Mouse (Mus musculus): ENCODE results near the gene Asic4. TPM values are rescaled to one million over a fixed set of nuclear protein-coding genes. Genes with fewer than 3 reads are reported as not detected.

The Asic4 gene
- total RNA-seq (2021): not detected

- DNase-seq (ENCODE audit: low spot score): no peak
Observed at GRCm38 (mm10) chr1:75450314-75451005, at the start of gene Asic4. Gene Asic4 (plus strand): TSS chr1:75450436.

DNA sequence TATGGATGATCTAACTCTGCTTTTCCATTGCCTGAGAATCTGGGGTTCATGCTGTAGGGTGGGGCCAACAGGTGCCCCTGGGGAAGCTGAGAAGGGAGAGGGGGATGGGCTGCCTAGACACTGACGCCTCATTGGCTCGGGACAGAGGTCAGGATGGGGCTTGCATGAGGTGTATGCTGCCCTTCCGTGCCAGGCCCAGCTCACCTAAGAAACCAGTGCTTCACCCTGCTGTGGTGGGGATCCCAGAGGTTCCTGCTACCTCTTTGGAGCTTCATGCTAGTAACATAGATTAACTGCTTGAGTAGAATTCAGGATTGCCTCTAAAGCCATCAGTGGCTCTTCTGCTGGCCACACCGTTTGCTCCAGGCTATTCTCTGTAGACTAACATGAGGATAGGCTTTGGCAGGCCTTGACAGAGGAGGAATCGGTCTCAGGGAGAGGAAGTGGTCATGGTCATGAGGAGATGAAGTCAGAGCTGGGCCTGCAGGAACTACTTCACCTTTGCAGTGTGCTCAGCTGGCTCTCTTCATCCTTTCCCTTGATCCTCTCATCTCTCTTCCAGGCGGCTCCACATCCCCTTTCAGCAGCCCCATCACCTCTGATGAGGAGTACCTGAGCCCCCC lies 49.6 kb upstream of the Asic4 start:
- no peak for DNase-seq (ENCODE audit: low spot score)
- intact Hi-C loops (cut with DNase I): no loop called here

More at GRCm38 (mm10) chr1:75450314-75451005, at the start of gene Asic4:
- intact Hi-C loops (cut with DNase I): no loop called here

DNA sequence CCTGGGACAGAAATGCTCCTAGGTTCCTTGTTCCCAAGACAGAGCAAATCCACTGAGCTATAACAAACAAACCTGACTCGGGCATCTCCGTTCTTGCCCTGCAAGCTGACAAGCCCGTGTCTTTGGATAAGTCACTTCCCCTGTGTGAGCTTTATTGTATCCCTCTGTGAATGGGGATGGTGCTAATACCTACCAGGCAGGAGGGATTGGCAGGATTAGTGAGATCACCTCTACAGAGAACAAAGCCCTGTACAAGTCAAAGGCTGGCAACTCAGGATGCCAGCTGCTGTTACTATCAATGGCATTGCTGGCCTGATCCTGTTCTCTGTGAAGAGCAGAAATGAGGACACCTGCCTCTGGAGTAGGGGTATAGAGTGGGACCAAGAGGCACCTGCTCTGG lies 44.7 kb upstream of the Asic4 start:
- intact Hi-C loops (cut with DNase I): loop anchor here (5.0 kb wide), 1 partner anchor 33 kb away; no protein-coding TSS in a partner anchor
- DNase-seq (ENCODE audit: low spot score): no peak

- no peak for DNase-seq (ENCODE audit: low spot score)
- intact Hi-C loops (cut with DNase I): loop anchor here (5.0 kb wide), 1 partner anchor 34 kb away; no protein-coding TSS in a partner anchor
Observed at GRCm38 (mm10) chr1:75406173-75406572, 44.1 kb upstream of the Asic4 start.

GRCm38 (mm10) chr1:75407056-75407455 lies 43.2 kb upstream of the Asic4 start:
- intact Hi-C loops (cut with DNase I): loop anchor here (5.0 kb wide), 1 partner anchor 35 kb away; no protein-coding TSS in a partner anchor
- DNase-seq (ENCODE audit: low spot score): no peak

DNA sequence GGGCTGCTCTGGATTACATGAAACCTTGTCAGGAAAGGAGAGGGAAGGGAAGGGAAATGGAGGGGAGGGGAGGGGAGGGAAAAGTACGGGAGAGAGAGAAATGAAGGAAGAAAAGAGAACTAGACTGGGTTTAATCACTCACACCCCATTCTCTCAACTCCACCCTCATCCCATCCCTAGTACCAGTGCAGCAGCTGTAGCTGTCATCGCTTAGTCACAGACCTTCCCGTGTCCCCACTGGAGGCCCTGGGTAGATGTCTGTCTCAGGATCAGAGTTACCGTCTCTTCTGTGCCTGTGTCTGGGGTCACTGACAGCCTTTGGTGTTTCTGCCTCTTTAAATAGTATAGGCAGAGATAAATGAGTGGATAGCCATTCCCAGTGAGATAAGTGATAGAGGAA lies 42.0 kb upstream of the Asic4 start:
- DNase-seq (ENCODE audit: low spot score): no peak
- intact Hi-C loops (cut with DNase I): loop anchor here (5.0 kb wide), 1 partner anchor 36 kb away; no protein-coding TSS in a partner anchor

DNA sequence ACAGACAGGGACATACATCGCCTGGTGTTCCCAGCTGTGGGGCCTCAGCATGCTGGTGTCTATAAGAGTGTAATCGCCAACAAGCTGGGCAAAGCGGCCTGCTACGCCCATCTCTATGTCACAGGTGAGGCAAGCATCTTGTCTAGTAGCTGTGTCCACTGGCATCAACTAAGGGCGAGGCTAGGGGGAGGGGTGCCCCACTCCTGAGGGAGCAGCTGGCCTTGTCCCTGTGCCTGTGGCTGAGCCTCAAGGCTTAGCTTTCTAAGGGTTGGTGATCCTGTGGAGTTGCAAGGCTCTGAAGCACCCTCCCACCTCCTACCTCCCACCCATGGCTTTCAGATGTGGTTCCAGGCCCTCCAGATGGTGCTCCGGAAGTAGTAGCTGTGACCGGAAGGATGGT lies 40.3 kb upstream of the Asic4 start:
- intact Hi-C loops (cut with DNase I): loop anchor here (5.0 kb wide), 1 partner anchor 38 kb away; no protein-coding TSS in a partner anchor

GRCm38 (mm10) chr1:75412196-75412595 lies 38.0 kb upstream of the Asic4 start:
- DNase-seq (ENCODE audit: low spot score): no peak
- intact Hi-C loops (cut with DNase I): no loop called here

More for the DNA sequence above, 40.3 kb upstream of the Asic4 start:
- no peak for DNase-seq (ENCODE audit: low spot score)

GRCm38 (mm10) chr1:75413749-75414148 lies 36.5 kb upstream of the Asic4 start:
- DNase-seq (ENCODE audit: low spot score): no peak
- intact Hi-C loops (cut with DNase I): no loop called here

GRCm38 (mm10) chr1:75421794-75422193 lies 28.4 kb upstream of the Asic4 start:
- intact Hi-C loops (cut with DNase I): no loop called here

DNA sequence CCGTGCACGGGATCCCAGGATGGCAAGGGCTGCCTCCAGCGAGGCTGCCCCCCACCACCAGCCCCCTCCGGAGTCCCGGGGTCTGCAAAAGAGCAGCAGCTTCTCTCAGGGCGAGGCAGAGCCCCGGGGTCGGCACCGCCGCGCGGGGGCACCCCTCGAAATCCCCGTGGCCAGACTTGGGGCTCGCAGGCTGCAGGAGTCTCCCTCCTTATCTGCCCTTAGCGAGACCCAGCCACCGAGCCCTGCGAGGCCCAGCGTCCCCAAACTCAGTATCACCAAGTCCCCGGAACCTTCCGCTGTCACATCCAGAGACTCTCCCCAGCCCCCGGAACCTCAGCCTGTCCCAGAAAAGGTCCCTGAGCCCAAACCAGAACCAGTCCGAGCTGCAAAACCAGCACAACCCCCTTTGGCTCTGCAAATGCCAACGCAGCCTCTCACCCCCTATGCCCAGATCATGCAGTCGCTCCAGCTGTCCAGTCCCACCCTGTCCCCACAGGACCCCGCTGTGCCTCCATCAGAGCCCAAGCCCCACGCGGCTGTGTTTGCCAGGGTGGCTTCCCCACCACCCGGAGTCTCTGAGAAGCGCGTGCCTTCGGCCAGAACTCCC lies 27.9 kb upstream of the Asic4 start:
- intact Hi-C loops (cut with DNase I): no loop called here
- DNase-seq (ENCODE audit: low spot score): no peak

More at GRCm38 (mm10) chr1:75421794-75422193, 28.4 kb upstream of the Asic4 start:
- no peak for DNase-seq (ENCODE audit: low spot score)

GRCm38 (mm10) chr1:75422823-75423471 lies 27.3 kb upstream of the Asic4 start:
- DNase-seq (ENCODE audit: low spot score): no peak
- intact Hi-C loops (cut with DNase I): no loop called here

- DNase-seq (ENCODE audit: low spot score): no peak
- intact Hi-C loops (cut with DNase I): no loop called here
Observed at GRCm38 (mm10) chr1:75423780-75424390, 26.4 kb upstream of the Asic4 start.

GRCm38 (mm10) chr1:75425796-75426471 lies 24.3 kb upstream of the Asic4 start:
- intact Hi-C loops (cut with DNase I): no loop called here
- no peak for DNase-seq (ENCODE audit: low spot score)

- peak; percentile 67 for DNase-seq (ENCODE audit: low spot score)
- intact Hi-C loops (cut with DNase I): no loop called here
Observed at GRCm38 (mm10) chr1:75435475-75436328, 14.5 kb upstream of the Asic4 start, which contains the start of gene Gmppa. Gene Gmppa (plus strand): TSS chr1:75435930.

DNA sequence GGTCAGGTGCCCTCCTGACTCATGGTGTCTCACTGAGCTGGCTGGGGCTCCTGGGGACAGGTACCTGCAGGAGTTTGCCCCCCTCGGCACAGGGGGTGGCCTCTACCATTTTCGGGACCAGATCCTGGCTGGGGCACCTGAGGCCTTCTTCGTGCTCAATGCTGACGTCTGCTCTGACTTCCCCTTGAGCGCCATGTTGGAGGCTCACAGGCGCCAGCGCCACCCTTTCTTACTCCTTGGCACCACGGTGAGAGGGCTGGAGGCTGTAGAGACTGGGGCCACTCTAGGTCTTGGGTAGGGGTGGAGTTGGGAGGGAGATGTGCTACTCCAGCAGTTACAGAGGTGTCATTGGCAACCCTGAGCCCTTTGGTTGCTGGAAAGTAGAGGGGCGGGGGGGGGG lies 11.5 kb upstream of the Asic4 start:
- intact Hi-C loops (cut with DNase I): no loop called here

GRCm38 (mm10) chr1:75440661-75441060 lies 9.6 kb upstream of the Asic4 start:
- intact Hi-C loops (cut with DNase I): no loop called here
- DNase-seq (ENCODE audit: low spot score): no peak

More for the DNA sequence above, 11.5 kb upstream of the Asic4 start:
- no peak for DNase-seq (ENCODE audit: low spot score)

DNA sequence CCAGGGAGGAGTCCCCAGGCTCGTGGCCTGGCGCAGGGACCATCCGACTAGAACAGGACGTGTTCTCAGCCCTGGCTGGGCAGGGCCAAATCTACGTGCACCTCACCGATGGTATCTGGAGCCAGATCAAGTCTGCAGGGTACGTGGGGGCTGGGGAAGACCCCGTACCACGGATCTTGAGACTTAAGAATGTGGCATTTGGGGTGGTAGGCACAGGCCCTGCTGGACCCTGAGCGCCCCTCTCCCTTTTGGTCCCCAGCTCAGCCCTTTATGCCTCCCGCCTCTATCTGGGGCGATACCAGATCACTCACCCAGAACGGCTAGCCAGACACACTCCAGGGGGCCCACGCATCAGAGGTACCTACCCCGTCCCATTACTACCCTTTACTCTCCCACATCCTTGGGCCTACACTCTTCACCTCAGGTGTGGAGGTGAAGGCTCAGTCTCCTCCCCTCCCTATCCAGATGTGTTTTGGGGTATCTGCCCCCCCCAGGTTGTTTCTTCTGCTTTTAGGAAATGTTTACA lies 8.7 kb upstream of the Asic4 start:
- DNase-seq (ENCODE audit: low spot score): no peak
- intact Hi-C loops (cut with DNase I): no loop called here

All from heart, postnatal 25 days (tissue).